Mouse (Mus musculus): ENCODE measurements at regions not wholly inside any gene's neighbourhood (a gene's known extent, or its start where the extent isn't known, plus 50 kb on each side); places are given as distances from the start of the nearest gene placed in this dataset.

DNA sequence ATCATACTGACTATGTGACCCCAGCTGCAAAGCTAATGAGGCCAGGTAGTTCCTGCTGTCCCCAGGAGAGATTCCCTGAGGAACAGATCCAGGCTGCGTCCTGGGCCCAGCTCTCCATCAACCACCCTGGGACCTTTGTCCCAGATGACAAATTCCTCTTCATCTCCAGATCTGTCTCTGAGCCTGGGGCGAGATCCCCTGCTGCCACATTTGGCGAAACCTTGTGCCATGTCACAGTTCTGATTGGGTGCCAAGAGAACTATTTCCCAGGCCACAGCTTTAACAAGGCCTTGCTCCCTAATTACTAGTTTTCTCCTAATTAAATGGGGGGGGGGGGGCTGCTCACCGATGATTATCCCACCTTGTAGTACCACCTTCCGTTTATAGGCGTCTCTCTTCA, 70.6 kb upstream of the Hes1 start:
- DNase-seq (ENCODE audit: low read depth) = no peak

DNA sequence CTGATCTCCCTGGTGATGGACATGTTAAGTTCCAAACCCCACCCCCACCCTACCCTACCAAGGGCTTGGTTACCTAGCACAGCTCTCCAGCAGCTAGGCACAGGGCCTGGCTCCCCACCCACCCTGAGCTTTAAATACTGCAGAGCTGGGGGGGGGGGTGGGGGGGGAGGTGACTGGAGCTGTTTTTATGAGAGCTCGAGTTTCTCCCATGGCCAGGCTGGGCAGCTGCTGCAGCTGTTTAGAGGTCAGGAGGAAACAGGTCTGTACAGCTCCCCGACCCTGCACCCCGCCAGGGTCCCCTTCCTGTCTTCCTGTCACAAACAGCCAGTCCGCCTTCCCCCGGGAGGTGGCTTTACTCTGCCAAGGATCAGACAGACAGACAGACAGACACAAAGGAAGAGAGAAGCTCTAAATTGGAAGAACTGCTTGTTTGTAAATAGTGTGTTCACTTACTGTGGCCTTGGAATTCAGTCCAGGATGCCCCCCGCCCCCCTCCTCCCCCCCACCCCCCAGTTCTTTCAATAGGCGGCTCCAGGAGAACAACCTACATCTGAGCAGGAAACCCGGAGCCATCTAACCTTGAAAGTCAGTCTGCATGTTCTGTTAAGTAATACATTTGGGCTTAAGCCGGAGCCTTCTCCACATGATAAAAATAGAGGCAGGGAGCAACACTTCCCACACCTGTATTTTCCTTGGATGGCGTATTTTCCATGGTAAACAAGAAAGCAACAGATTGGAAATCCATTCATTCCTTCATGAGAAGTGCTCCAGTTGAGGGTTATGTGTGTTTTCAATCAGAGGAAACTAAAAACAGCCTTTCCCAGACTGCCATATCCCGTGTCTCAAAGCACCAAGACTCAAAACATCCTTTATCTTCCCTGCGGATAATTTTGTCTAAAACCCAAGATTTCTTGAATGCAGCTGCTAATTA, 67.8 kb upstream of the Hes1 start:
- DNase-seq (ENCODE audit: low read depth) = no peak

DNA sequence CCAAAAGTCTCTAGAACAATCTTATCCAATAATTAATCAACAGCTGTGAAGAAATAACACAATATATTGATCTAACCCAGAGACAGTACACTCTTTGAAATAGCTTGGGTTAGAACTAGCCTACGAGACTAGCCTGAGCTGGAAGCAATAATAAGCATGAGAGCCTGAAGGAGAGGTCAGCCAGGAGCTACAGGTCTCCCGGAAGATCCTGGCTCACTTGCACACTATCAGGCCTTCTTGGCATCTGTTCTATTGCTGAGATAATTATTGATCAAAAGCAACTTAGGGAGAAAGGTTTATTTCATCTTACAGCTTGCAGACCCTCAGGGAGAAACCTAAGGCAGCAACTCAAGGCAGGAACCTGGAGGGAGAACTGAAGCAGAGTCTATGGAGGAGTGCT, 64.0 kb upstream of the Hes1 start:
- DNase-seq (ENCODE audit: low read depth) = no peak

DNA sequence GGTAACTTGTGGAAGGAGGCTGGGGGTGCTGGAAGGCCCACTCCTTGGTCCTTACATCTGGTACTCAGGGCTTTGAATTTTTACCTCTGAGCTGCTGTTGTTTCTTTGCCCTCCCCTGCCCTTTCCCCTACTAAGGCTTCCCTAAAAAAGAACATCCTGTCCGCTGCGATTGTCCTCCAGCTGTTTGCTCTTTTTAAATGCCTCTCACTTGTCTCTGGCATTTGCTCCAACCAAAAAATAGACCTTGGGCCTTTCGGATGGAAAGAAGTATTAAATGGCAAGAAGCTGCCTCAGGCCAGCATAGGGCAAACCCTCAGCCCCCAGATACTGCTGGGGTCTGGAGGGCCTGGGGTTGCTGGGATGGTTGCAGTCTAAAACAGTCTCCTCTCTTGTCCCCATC, 59.1 kb upstream of the Hes1 start:
- DNase-seq (ENCODE audit: low read depth) = no peak

DNA sequence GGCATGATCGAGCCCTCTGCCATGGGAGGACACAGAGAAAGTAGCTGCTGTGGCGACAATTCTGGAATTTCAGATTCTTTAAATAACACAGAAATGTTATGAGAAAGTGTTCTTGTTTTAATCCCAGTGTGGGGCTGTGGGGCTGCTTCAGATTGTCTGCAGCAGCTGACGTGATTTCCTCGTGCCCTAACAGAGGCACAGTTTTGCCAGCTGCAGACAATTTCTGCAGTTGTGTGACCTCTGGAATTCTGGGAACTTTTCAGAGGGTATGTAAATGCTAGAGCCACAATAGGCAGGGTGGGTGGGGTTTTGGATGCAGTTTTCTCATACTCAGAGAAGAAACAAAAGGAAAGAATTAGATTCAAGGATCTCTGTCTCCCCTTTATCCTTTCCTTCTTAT, 57.4 kb upstream of the Hes1 start:
- DNase-seq (ENCODE audit: low read depth) = no peak

DNA sequence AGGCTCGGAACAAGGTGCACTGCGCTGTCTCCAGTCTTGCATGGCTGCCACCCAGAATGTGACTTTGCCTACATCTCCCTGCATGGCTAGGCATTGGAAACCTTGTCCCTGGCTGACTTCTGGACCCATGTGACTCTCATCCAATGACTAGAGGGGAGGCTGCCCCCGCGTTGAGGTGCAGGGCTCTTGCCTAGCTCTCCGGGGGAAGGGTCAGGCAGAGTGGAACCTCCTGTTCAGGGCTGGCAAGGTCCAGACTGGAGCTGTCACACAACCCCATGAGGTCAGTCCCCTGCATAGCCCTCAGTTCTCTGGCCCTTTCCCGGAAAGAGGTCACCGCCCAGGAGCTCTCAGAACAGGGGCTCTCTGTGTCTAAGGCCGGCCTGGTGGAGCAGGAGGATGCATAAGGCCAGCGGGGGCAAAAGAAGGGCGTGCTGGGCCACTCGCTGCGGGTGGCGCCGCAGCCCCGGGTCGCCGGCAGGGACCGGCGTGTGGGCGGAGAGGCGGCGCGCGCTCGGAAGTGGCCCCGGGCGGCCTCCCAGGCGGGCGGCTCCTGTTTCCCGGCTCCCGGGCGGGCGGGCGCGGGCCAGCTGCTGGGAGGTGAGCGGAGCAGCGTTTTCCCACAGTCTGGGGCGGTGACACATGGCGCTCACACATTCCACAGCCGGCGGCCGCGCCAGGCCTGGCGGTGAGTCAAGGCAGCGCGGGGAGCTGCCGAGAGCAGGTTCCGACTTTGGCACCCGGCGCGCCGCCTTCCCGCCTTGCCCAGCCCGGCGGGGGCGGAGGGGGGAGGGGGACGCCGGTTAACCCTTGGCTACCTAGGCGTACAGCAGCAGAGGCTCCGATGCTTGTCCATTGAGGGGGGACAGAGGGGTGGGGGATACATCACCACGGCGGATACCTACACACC, 55.5 kb upstream of the Hes1 start:
- DNase-seq (ENCODE audit: low read depth) = no peak

DNA sequence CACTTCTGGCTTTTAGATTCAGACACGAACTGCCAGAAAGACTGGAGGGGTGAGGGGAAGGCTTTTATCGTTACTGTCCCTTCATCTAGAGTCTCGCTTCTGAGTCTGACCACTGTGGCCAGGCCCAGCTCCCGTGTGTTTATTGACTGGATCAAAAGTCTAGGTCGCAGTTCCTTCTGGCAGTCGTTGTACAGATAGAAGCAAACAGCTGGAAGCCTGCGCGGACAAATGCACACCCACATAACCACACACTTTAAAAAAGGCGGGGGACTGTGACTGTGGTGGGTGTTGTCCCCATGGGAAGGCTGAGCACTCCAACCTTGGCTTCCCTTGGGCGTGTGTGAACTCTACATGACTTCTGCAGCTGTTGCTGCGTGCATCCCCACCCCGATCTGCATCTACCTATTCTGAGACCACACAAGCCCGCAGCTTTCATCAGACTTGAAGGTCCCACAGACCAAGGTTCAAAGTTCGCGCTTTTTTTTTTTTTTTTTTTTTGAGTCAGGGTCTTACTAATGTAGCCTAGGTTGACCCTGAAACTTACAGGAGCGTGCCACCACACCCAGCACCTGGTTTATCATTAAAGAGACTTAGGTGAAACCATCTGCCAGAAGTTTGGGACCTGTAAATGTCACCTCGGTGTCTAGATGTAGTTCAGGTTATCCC, 54.5 kb upstream of the Hes1 start:
- DNase-seq (ENCODE audit: low read depth) = no peak

DNA sequence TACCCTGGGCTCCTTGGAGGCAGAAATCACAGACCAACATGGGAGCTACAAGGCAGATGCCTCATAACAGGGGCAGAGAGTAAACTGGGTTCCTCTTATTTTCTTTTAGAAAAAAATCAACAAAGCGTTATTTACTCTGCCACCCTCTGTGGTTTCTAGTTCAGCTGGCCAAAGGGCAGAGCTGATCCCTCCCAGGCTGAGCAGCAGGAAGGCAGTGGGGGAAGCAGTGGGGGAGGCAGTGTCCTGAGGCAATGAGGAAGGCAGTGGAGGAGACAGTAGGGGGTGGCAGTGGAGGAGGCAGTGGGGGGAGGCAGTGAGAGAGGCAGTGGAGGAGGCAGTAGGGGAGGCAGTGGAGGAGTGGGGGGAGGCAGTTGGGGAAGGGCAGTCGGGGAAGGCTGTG, 51.1 kb upstream of the Hes1 start:
- no peak for DNase-seq (ENCODE audit: low read depth)

DNA sequence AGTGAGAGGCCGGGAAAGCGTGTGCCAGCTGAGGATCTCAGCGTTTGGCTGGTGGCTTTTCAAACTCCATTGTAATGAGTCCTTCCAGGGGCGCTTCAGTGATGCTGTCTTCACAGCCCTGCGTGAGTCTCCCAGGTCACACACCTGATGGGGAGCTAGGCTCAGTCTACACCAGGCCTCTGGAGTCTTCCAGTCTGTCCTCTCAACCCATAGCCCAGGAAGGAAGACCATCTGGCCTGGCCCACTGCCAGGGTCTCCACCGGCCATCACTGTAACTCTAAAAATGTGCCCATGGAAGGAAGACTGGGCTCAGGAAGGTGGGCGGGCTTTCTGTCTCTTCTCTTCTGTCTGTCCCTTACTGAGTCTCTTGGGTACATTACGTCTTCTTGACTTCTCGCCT, 50.2 kb upstream of the Hes1 start:
- DNase-seq (ENCODE audit: low read depth) = no peak

Data from c-Kit-positive CD71-positive TER-119-negative erythroid progenitor cells, embryonic 14.5 days (primary cell).